Mouse (Mus musculus) brown adipose tissue, adult 24 weeks (tissue): ENCODE data around the gene Sh2b3. TPM values are rescaled to one million over a fixed set of nuclear protein-coding genes. Genes with fewer than 3 reads are reported as not detected.

ENCODE experiments used
- H3K27ac ChIP-seq: fragments of 200-500 bp; replicated peaks from 2 replicates; pipeline ENCODE4 v1.5.1; 2012; ENCODE audit warnings: low read depth, mild to moderate bottlenecking, low read length
- H3K4me1 ChIP-seq: fragments of 200-500 bp; 2 replicates; pipeline ENCODE4 v1.6.1; 2012; ENCODE audit warnings: low read length, mixed read lengths; ENCODE audit not compliant: control insufficient read depth, insufficient read depth, insufficient read length
- H3K4me3 ChIP-seq: fragments of 200-500 bp; 2 replicates; pipeline ENCODE4 v1.5.1; 2012; ENCODE audit warnings: low read depth, mild to moderate bottlenecking, low read length, moderate library complexity; ENCODE audit not compliant: insufficient read depth
- polyA plus RNA-seq: library from polyadenylated mRNA; stranded (reverse); fragments of >200 nt; gene quantifications from 2 replicates; pipeline ENCODE4 v1.2.4, GENCODE M21; 2012; ENCODE audit not compliant: missing spikeins, insufficient read depth, insufficient read length

The Sh2b3 gene
- polyA plus RNA-seq, 1 experiment: 7.9 TPM

- 0 out of 2 replicates have a peak, but pooled peaks cover 3% of the 10 kb centered on the region for H3K4me1 ChIP-seq
- no peak overlapping the region for H3K27ac ChIP-seq
- no peak overlapping the region for H3K4me3 ChIP-seq
Observed at GRCm38 (mm10) chr5:121766038-121766773, 71.2 kb downstream of the Sh2b3 start.

Other genes with a start within 250 kb of the Sh2b3 start
- 645 and 839 TPM in 2 replicates for gene Aldh2, start 243.8 kb downstream of the Sh2b3 start, polyA plus RNA-seq
- 18.4 and 32.3 TPM in 2 replicates for gene Acad12, start 218.7 kb downstream of the Sh2b3 start, polyA plus RNA-seq
- 23.2 and 30.2 TPM in 2 replicates for gene Acad10, start 177.1 kb downstream of the Sh2b3 start, polyA plus RNA-seq
- gene Brap, start 177.1 kb downstream of the Sh2b3 start, polyA plus RNA-seq: 32.3 and 50.9 TPM in 2 replicates
- 126 and 135 TPM in 2 replicates for gene Atxn2, start 126.3 kb downstream of the Sh2b3 start, polyA plus RNA-seq
- 2.5 and 3.0 TPM in 2 replicates for gene Pheta1, start 11.3 kb upstream of the Sh2b3 start, polyA plus RNA-seq
- not detected in 2 replicates for gene Cux2, start 212.5 kb upstream of the Sh2b3 start, polyA plus RNA-seq